Comparison of ENCODE assay signal across 15 mouse cellular contexts in genomic region chr11:85428227-85428626, GRCm38 (mm10).
DNase-seq lines count a peak whose midpoint lies in the region; ATAC-seq and TF ChIP-seq lines count a peak whose summit lies in the region.
"Had no signal": no experiment of that assay in that cellular context is flagged by ENCODE, and none has a peak within 500 bp of the region (broad histone marks: within the 10 kb centered on the region; RNA-seq: fewer than 3 reads in every experiment).

No protein-coding gene starts in this region.

- H3K9me3 ChIP-seq in heart, embryonic 10.5 days = no peaks in the 10 kb centered on the region
- no peaks in the 10 kb centered on the region for H3K9me3 ChIP-seq in stomach, embryonic 14.5 days (ENCODE audit: control insufficient read depth, low read depth, low read length)
- no peaks in the 10 kb centered on the region for H3K9me3 ChIP-seq in stomach, postnatal 0 days (ENCODE audit: control insufficient read depth, low read length)
- H3K9me3 ChIP-seq in heart, postnatal 0 days (replicated peaks; ENCODE audit: control insufficient read depth, low read length) = no peaks in the 10 kb centered on the region
- H3K9me3 ChIP-seq in stomach, embryonic 16.5 days (replicated peaks; ENCODE audit: control insufficient read depth, low read length) = no peaks in the 10 kb centered on the region
- H3K9me3 ChIP-seq in hindbrain, embryonic 16.5 days (ENCODE audit: control insufficient read depth, low read length) = no peaks in the 10 kb centered on the region
- H3K9me3 ChIP-seq: hindbrain, embryonic 12.5 days; midbrain, embryonic 12.5 days; neural tube, embryonic 12.5 days had no signal

- H3K4me2 ChIP-seq in stomach, embryonic 14.5 days (replicated peaks; ENCODE audit: low read depth, low read length) = no peak overlapping the region
- H3K4me2 ChIP-seq in stomach, postnatal 0 days (replicated peaks; ENCODE audit: low read depth) = no peak overlapping the region
- no peak overlapping the region for H3K4me2 ChIP-seq in heart, postnatal 0 days (ENCODE audit: low read depth, low read length)
- no peak overlapping the region for H3K4me2 ChIP-seq in stomach, embryonic 16.5 days (ENCODE audit: low read depth, low read length)
- no peak overlapping the region for H3K4me2 ChIP-seq in hindbrain, embryonic 16.5 days (ENCODE audit: low read length)
- H3K4me2 ChIP-seq: hindbrain, embryonic 12.5 days; midbrain, embryonic 12.5 days; neural tube, embryonic 12.5 days had no signal

- 0 out of 2 replicates have a peak, but pooled peaks cover 4% of the 10 kb centered on the region for H3K4me1 ChIP-seq in heart, embryonic 10.5 days
- peaks cover 7% of the 10 kb centered on the region; the same call in 1 of the 2 replicates for H3K4me1 ChIP-seq in stomach, embryonic 14.5 days (ENCODE audit: control insufficient read depth, insufficient read depth, low read length)
- peaks cover 3% of the 10 kb centered on the region; the same call in 1 of the 2 replicates for H3K4me1 ChIP-seq in stomach, postnatal 0 days (replicated peaks; ENCODE audit: control insufficient read depth, insufficient read depth)
- no peaks in the 10 kb centered on the region for H3K4me1 ChIP-seq in heart, postnatal 0 days (ENCODE audit: control insufficient read depth, insufficient read depth)
- peaks cover 4% of the 10 kb centered on the region; the same call in 1 of the 2 replicates for H3K4me1 ChIP-seq in stomach, embryonic 16.5 days (ENCODE audit: control insufficient read depth, insufficient read depth, low read length)
- no peaks in the 10 kb centered on the region for H3K4me1 ChIP-seq in hindbrain, embryonic 16.5 days (ENCODE audit: control insufficient read depth, insufficient read depth, low read depth, low read length)
- H3K4me1 ChIP-seq: neural tube, embryonic 12.5 days had no signal

- WGBS in heart, embryonic 10.5 days = 36% methylated on average over 3 of the region's 3 CpGs
- whole genome bisulfite sequencing in stomach, embryonic 14.5 days = 24% methylated on average over 3 of the region's 3 CpGs
- whole genome bisulfite sequencing in stomach, postnatal 0 days = 26% methylated on average over 3 of the region's 3 CpGs
- WGBS in heart, postnatal 0 days = 29% methylated on average over 3 of the region's 3 CpGs
- WGBS in stomach, embryonic 16.5 days = 32% methylated on average over 3 of the region's 3 CpGs
- WGBS in hindbrain, embryonic 16.5 days = 52% methylated on average over 3 of the region's 3 CpGs

- ATAC-seq in stomach, embryonic 14.5 days (ENCODE audit: insufficient number of reproducible peaks, insufficient read depth, low FRiP score, low read depth) = 0 out of 2 replicates have a peak, but pooled peaks have one; percentile 42
- ATAC-seq in stomach, postnatal 0 days (ENCODE audit: low FRiP score, low TSS enrichment) = no peak; the same call in 1 of the 2 replicates
- no peak for ATAC-seq in heart, postnatal 0 days (ENCODE audit: insufficient read depth, low read depth)
- ATAC-seq in stomach, embryonic 16.5 days (ENCODE audit: insufficient read depth, low FRiP score) = no peak
- no peak for ATAC-seq in inflammation-experienced regulatory T-cells, adult 6 months
- no peak for ATAC-seq in hindbrain, embryonic 16.5 days

- H3K36me3 ChIP-seq in heart, embryonic 10.5 days = no peaks in the 10 kb centered on the region
- H3K36me3 ChIP-seq in stomach, embryonic 14.5 days (ENCODE audit: control insufficient read depth, insufficient read depth, low read length) = no peaks in the 10 kb centered on the region
- H3K36me3 ChIP-seq in stomach, postnatal 0 days (ENCODE audit: control insufficient read depth, insufficient read depth, low read length) = no peaks in the 10 kb centered on the region
- H3K36me3 ChIP-seq in heart, postnatal 0 days (replicated peaks; ENCODE audit: control insufficient read depth, insufficient read depth, low read length) = no peaks in the 10 kb centered on the region
- H3K36me3 ChIP-seq in stomach, embryonic 16.5 days (ENCODE audit: control insufficient read depth, insufficient read depth, low read length) = no peaks in the 10 kb centered on the region
- no peaks in the 10 kb centered on the region for H3K36me3 ChIP-seq in hindbrain, embryonic 16.5 days (ENCODE audit: control insufficient read depth, insufficient read depth, low read length)
- H3K36me3 ChIP-seq: hindbrain, embryonic 12.5 days; midbrain, embryonic 12.5 days; neural tube, embryonic 12.5 days had no signal

- no peak overlapping the region for H3K9ac ChIP-seq in stomach, embryonic 14.5 days (replicated peaks; ENCODE audit: low read depth, low read length)
- H3K9ac ChIP-seq in stomach, postnatal 0 days (ENCODE audit: low read length) = no peak overlapping the region
- no peak overlapping the region for H3K9ac ChIP-seq in heart, postnatal 0 days (replicated peaks; ENCODE audit: low read depth, low read length)
- H3K9ac ChIP-seq in stomach, embryonic 16.5 days (ENCODE audit: low read length) = no peak overlapping the region
- H3K9ac ChIP-seq in hindbrain, embryonic 16.5 days (ENCODE audit: low read depth, low read length) = no peak overlapping the region
- H3K9ac ChIP-seq: hindbrain, embryonic 12.5 days; midbrain, embryonic 12.5 days; neural tube, embryonic 12.5 days had no signal

- no peak for TF ChIP-seq CTCF in stomach, postnatal 0 days (IDR thresholded peaks at IDR 0.05; ENCODE audit: low read depth)
- TF ChIP-seq CTCF in heart, postnatal 0 days (IDR thresholded peaks at IDR 0.05; ENCODE audit: low read depth) = no peak

- H3K27ac ChIP-seq in heart, embryonic 10.5 days = no peak overlapping the region
- peak overlapping the region; percentile 41; the same call in 1 of the 2 replicates for H3K27ac ChIP-seq in stomach, embryonic 14.5 days (ENCODE audit: low read length)
- H3K27ac ChIP-seq in stomach, postnatal 0 days (replicated peaks) = no peak overlapping the region
- no peak overlapping the region for H3K27ac ChIP-seq in heart, postnatal 0 days (ENCODE audit: low read depth)
- peak overlapping the region; percentile 60; the same call in 1 of the 2 replicates for H3K27ac ChIP-seq in stomach, embryonic 16.5 days (ENCODE audit: low read length)
- no peak overlapping the region for H3K27ac ChIP-seq in hindbrain, embryonic 16.5 days (ENCODE audit: low read depth, low read length)
- H3K27ac ChIP-seq: hindbrain, embryonic 12.5 days; midbrain, embryonic 12.5 days; neural tube, embryonic 12.5 days had no signal

- H3K27me3 ChIP-seq in heart, embryonic 10.5 days (ENCODE audit: insufficient read depth, poor library complexity, severe bottlenecking) = no peaks in the 10 kb centered on the region
- no peaks in the 10 kb centered on the region for H3K27me3 ChIP-seq in stomach, embryonic 14.5 days (ENCODE audit: control insufficient read depth, insufficient read depth, low read length)
- H3K27me3 ChIP-seq in stomach, postnatal 0 days (ENCODE audit: control insufficient read depth, insufficient read depth, low read length) = no peaks in the 10 kb centered on the region
- H3K27me3 ChIP-seq in heart, postnatal 0 days (ENCODE audit: control insufficient read depth, insufficient read depth, low read length) = no peaks in the 10 kb centered on the region
- H3K27me3 ChIP-seq in stomach, embryonic 16.5 days (ENCODE audit: control insufficient read depth, insufficient read depth, low read length) = no peaks in the 10 kb centered on the region
- H3K27me3 ChIP-seq in hindbrain, embryonic 16.5 days (replicated peaks; ENCODE audit: control insufficient read depth, insufficient read depth, low read length) = no peaks in the 10 kb centered on the region
- H3K27me3 ChIP-seq: hindbrain, embryonic 12.5 days; midbrain, embryonic 12.5 days; neural tube, embryonic 12.5 days had no signal

- H3K4me3 ChIP-seq in heart, embryonic 10.5 days = no peak overlapping the region
- H3K4me3 ChIP-seq in stomach, embryonic 14.5 days (ENCODE audit: low read depth, low read length) = no peak overlapping the region
- H3K4me3 ChIP-seq in stomach, postnatal 0 days (ENCODE audit: low read depth, low read length) = no peak overlapping the region
- no peak overlapping the region for H3K4me3 ChIP-seq in heart, postnatal 0 days (ENCODE audit: low read depth, low read length)
- no peak overlapping the region for H3K4me3 ChIP-seq in stomach, embryonic 16.5 days (replicated peaks; ENCODE audit: low read length)
- H3K4me3 ChIP-seq in hindbrain, embryonic 16.5 days (ENCODE audit: low read length) = no peak overlapping the region
- H3K4me3 ChIP-seq: hindbrain, embryonic 12.5 days; midbrain, embryonic 12.5 days; neural tube, embryonic 12.5 days had no signal

- DNase-seq in heart, adult 18-20 months = peak; percentile 39 to 51
- no peak for DNase-seq in heart, embryonic 10.5 days (ENCODE audit: low spot score)
- no peak for DNase-seq in stomach, postnatal 0 days (ENCODE audit: low spot score)
- peak; percentile 18 for DNase-seq in heart, postnatal 0 days (ENCODE audit: low spot score)
- DNase-seq: cerebellum, adult 11-12 months; liver; right cerebral cortex, postnatal 4 days; thymus, postnatal 4 days had no signal

- no peak for TF ChIP-seq EP300 in stomach, postnatal 0 days (optimal IDR thresholded peaks at IDR 0.05)
- TF ChIP-seq EP300 in heart, postnatal 0 days (IDR thresholded peaks at IDR 0.05; ENCODE audit: low read depth) = no peak

Comparison
In these comparisons a context has a peak if more than half of its experiments do, and no peak if none do; other contexts are left out.
1. DNase-seq: peak in heart, adult 18-20 months (2 of 2) and heart, postnatal 0 days (single experiment); none in heart, embryonic 10.5 days (single experiment) and stomach, postnatal 0 days (single experiment).
2. H3K27ac ChIP-seq: peak in stomach, embryonic 14.5 days (single experiment) and stomach, embryonic 16.5 days (single experiment); none in heart, embryonic 10.5 days (single experiment), stomach, postnatal 0 days (single experiment), heart, postnatal 0 days (single experiment) and hindbrain, embryonic 16.5 days (single experiment).